Mouse (Mus musculus): ENCODE data around the gene Lrba. TPM values are rescaled to one million over a fixed set of nuclear protein-coding genes. Genes with fewer than 3 reads are reported as not detected.
A peak's percentile ranks its signal among the peaks of the same experiment; 100 is the strongest.

Lrba gene
- total and polyA plus RNA-seq, 2 experiments from 2014 or later: 1.6 to 22.0 TPM

DNA sequence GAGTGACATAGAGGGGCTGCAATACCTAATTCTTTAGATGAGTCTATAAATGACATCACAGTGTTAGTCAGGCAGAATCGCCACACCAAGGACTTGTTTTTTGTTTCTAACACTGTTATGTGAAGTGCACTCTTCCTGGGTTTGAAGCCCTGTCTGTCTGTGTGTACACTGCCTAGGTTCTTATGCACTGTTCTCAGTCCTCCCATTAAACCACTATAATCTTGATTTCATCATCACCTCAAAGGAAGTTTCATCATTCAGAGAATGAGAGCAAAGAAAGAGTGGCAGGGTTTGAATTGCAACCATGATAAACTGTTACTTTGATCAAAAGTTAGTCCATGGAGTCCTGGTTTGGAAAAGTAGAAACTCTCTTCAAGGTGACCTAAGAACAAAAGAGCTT lies 532.1 kb downstream of the Lrba start:
- ATAC-seq (ENCODE audit: insufficient read depth, low read depth) (no peak), DNase-seq (ENCODE audit: low spot score) (no peak)
- 80% methylated on average over 1 of the region's 1 CpGs for whole genome bisulfite sequencing
- TF ChIP-seq EP300 (IDR thresholded peaks at IDR 0.05; ENCODE audit: low read depth) (no peak), CTCF (IDR thresholded peaks at IDR 0.05; ENCODE audit: low read depth) (no peak)
- no peaks in the 10 kb centered on the region for H3K27me3 ChIP-seq (ENCODE audit: control insufficient read depth, insufficient read depth, low read length)
- H3K4me1 ChIP-seq (ENCODE audit: control insufficient read depth, insufficient read depth): no peaks in the 10 kb centered on the region
- no peaks in the 10 kb centered on the region for H3K9me3 ChIP-seq (replicated peaks; ENCODE audit: control insufficient read depth, low read length)
- no peak overlapping the region for H3K27ac ChIP-seq (ENCODE audit: low read depth)
- no peaks in the 10 kb centered on the region for H3K36me3 ChIP-seq (replicated peaks; ENCODE audit: control insufficient read depth, insufficient read depth, low read length)
- no peak overlapping the region for H3K4me2 ChIP-seq (ENCODE audit: low read depth, low read length)
- H3K9ac ChIP-seq (replicated peaks; ENCODE audit: low read depth, low read length): no peak overlapping the region
- H3K4me3 ChIP-seq (ENCODE audit: low read depth, low read length): no peak overlapping the region

DNA sequence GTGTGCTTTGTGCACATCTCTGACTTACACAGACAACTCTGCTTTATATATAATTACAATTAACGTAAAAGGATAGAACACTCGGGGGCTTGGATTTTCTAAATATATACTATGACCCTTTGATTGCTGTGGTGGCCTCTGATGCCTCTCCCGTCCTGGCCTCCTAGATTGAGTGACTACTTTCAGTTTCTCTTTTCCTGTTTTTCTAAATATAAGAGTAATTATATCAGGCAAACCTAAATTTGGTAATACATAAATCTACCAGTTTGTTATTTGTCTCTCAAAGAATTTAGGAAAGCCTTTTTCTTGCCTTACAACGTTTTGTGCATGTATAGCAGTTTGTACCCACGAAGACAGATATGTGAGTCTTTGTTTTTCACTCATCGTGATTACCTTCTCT lies 534.2 kb downstream of the Lrba start:
- TF ChIP-seq EP300 (IDR thresholded peaks at IDR 0.05; ENCODE audit: low read depth): no peak
- TF ChIP-seq CTCF (IDR thresholded peaks at IDR 0.05; ENCODE audit: low read depth): no peak
- no peak for DNase-seq (ENCODE audit: low spot score)
- no peaks in the 10 kb centered on the region for H3K9me3 ChIP-seq (replicated peaks; ENCODE audit: control insufficient read depth, low read length)
- WGBS: 60% methylated on average over 6 of the region's 6 CpGs
- peak overlapping the region; percentile 10 for H3K4me2 ChIP-seq (ENCODE audit: low read depth, low read length)
- no peak for ATAC-seq (ENCODE audit: insufficient read depth, low read depth)
- H3K27ac ChIP-seq (ENCODE audit: low read depth): no peak overlapping the region
- H3K4me3 ChIP-seq (ENCODE audit: low read depth, low read length): peak overlapping the region; percentile 11; the same call in 1 of the 2 replicates
- no peaks in the 10 kb centered on the region for H3K27me3 ChIP-seq (ENCODE audit: control insufficient read depth, insufficient read depth, low read length)
- no peak overlapping the region for H3K9ac ChIP-seq (replicated peaks; ENCODE audit: low read depth, low read length)
- H3K4me1 ChIP-seq (ENCODE audit: control insufficient read depth, insufficient read depth): no peaks in the 10 kb centered on the region
- no peaks in the 10 kb centered on the region for H3K36me3 ChIP-seq (replicated peaks; ENCODE audit: control insufficient read depth, insufficient read depth, low read length)

DNA sequence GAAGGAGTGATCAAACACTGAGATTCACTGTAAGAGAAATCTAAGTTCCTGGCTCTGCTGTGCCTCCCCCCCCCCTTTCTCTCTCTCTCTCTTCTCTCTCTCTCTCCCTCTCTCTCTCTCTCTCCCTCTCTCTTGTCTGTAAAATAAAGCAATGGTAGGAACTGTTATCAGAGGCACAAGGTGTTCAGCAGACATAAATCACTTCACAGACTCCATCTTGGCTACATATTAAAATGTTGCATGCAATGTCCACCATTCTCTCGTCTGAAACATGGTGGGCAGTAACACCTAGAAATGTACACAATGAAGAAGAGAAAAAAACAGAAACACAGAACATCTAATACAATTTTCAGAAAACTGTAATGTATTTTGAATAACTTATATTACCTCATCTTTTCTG lies 534.9 kb downstream of the Lrba start:
- Histone ChIP-seq H3K27ac (ENCODE audit: low read depth) (no peak overlapping the region), H3K9ac (replicated peaks; ENCODE audit: low read depth, low read length) (no peak overlapping the region), H3K9me3 (replicated peaks; ENCODE audit: control insufficient read depth, low read length) (no peaks in the 10 kb centered on the region), H3K36me3 (replicated peaks; ENCODE audit: control insufficient read depth, insufficient read depth, low read length) (no peaks in the 10 kb centered on the region), H3K4me2 (ENCODE audit: low read depth, low read length) (no peak overlapping the region), H3K4me3 (ENCODE audit: low read depth, low read length) (no peak overlapping the region), H3K4me1 (ENCODE audit: control insufficient read depth, insufficient read depth) (no peaks in the 10 kb centered on the region), H3K27me3 (ENCODE audit: control insufficient read depth, insufficient read depth, low read length) (no peaks in the 10 kb centered on the region)
- TF ChIP-seq EP300 (IDR thresholded peaks at IDR 0.05; ENCODE audit: low read depth): no peak
- no peak for TF ChIP-seq CTCF (IDR thresholded peaks at IDR 0.05; ENCODE audit: low read depth)
- ATAC-seq (ENCODE audit: insufficient read depth, low read depth) (no peak), DNase-seq (ENCODE audit: low spot score) (no peak)
- 73% methylated on average over 1 of the region's 1 CpGs for WGBS

DNA sequence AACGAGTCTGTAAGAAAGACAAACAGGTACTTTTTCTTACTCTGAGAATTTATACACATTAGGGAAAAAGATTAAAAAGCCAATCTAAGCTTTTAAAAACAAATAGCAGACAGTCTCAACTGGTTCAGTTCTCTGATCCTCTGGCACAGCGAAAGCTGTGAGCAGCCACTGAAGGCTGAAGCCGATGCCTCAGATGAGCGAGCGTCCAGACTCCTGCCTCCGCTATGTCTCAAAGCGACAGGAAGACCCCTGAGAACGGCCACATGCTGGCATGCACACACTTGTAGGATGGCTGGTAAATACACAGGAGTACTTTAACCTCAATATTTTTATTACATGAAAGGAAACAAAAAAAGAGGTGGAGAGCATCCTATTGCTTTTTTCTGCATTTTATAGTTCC lies 535.4 kb downstream of the Lrba start:
- Histone ChIP-seq H3K36me3 (replicated peaks; ENCODE audit: control insufficient read depth, insufficient read depth, low read length) (no peaks in the 10 kb centered on the region), H3K4me1 (ENCODE audit: control insufficient read depth, insufficient read depth) (no peaks in the 10 kb centered on the region), H3K27me3 (ENCODE audit: control insufficient read depth, insufficient read depth, low read length) (no peaks in the 10 kb centered on the region), H3K4me3 (ENCODE audit: low read depth, low read length) (no peak overlapping the region), H3K9me3 (replicated peaks; ENCODE audit: control insufficient read depth, low read length) (no peaks in the 10 kb centered on the region), H3K27ac (ENCODE audit: low read depth) (no peak overlapping the region), H3K4me2 (ENCODE audit: low read depth, low read length) (no peak overlapping the region), H3K9ac (replicated peaks; ENCODE audit: low read depth, low read length) (no peak overlapping the region)
- no peak for ATAC-seq (ENCODE audit: insufficient read depth, low read depth)
- TF ChIP-seq EP300 (IDR thresholded peaks at IDR 0.05; ENCODE audit: low read depth): no peak
- no peak for TF ChIP-seq CTCF (IDR thresholded peaks at IDR 0.05; ENCODE audit: low read depth)
- 75% methylated on average over 8 of the region's 8 CpGs for WGBS
- DNase-seq (ENCODE audit: low spot score): no peak

DNA sequence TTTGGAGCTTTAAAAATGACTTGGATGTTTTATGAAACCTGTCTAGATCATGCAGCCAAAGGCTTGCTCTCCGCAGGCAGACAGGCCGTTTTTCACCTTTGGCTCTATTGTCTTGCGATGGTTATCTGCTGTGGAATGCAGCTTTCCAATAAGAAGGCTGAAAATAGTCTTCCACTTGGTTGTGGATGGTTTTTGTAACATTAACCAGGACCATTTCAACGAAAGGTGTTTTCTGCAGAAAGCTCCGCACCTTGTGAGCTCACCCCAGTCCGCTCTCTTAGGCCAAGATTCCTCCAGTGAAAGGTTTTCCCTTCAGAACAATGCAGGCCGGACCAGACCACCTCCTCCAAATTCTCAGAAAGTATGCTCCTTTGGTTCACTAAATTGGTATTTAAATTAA lies 536.0 kb downstream of the Lrba start:
- no peak overlapping the region for H3K27ac ChIP-seq (ENCODE audit: low read depth)
- no peaks in the 10 kb centered on the region for H3K9me3 ChIP-seq (replicated peaks; ENCODE audit: control insufficient read depth, low read length)
- no peaks in the 10 kb centered on the region for H3K27me3 ChIP-seq (ENCODE audit: control insufficient read depth, insufficient read depth, low read length)
- ATAC-seq (ENCODE audit: insufficient read depth, low read depth) (no peak), DNase-seq (ENCODE audit: low spot score) (no peak)
- TF ChIP-seq CTCF (IDR thresholded peaks at IDR 0.05; ENCODE audit: low read depth): no peak
- TF ChIP-seq EP300 (IDR thresholded peaks at IDR 0.05; ENCODE audit: low read depth): no peak
- H3K4me3 ChIP-seq (ENCODE audit: low read depth, low read length): no peak overlapping the region
- H3K4me2 ChIP-seq (ENCODE audit: low read depth, low read length): no peak overlapping the region
- no peak overlapping the region for H3K9ac ChIP-seq (replicated peaks; ENCODE audit: low read depth, low read length)
- H3K4me1 ChIP-seq (ENCODE audit: control insufficient read depth, insufficient read depth): no peaks in the 10 kb centered on the region
- no peaks in the 10 kb centered on the region for H3K36me3 ChIP-seq (replicated peaks; ENCODE audit: control insufficient read depth, insufficient read depth, low read length)
- WGBS: 77% methylated on average over 7 of the region's 7 CpGs

All from heart, postnatal 0 days (tissue).